12 mouse cellular contexts compared by ENCODE assay signal in the genomic region with DNA sequence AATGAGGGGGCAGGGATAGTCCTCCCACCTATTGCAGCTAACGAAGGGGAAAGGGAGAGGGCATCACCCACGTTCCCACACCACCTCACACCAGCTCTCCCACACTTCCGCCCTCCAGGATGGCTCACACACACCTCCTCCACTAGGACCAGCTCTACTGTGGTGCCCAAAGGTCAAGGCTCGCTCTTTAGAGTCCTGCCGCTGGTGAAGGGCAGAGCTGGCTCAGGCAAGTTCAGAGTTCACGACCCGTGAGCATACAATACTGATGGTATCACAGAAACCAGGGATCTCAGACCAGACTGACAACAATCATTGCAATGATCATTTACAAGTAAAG.
DNase-seq lines count a peak whose midpoint lies in the region; ATAC-seq and TF ChIP-seq lines count a peak whose summit lies in the region.
"Had no signal": no experiment of that assay in that cellular context is flagged by ENCODE, and none has a peak within 500 bp of the region (broad histone marks: within the 10 kb centered on the region; RNA-seq: fewer than 3 reads in every experiment).

No protein-coding gene starts in this region.

- TF ChIP-seq CTCF in stomach, postnatal 0 days (IDR thresholded peaks at IDR 0.05; ENCODE audit: low read depth): no peak
- no peak for TF ChIP-seq CTCF in liver, embryonic 14.5 days (IDR thresholded peaks at IDR 0.05; ENCODE audit: low read depth)

- 0 out of 2 replicates have a peak, but pooled peaks have one; percentile 33 for ATAC-seq in heart, embryonic 12.5 days (ENCODE audit: insufficient number of reproducible peaks, low FRiP score)
- 0 out of 2 replicates have a peak, but pooled peaks have one; percentile 14 for ATAC-seq in stomach, embryonic 14.5 days (ENCODE audit: insufficient number of reproducible peaks, insufficient read depth, low FRiP score, low read depth)
- no peak for ATAC-seq in stomach, postnatal 0 days (ENCODE audit: low FRiP score, low TSS enrichment)
- ATAC-seq in liver, embryonic 14.5 days (ENCODE audit: insufficient read depth): 0 out of 2 replicates have a peak, but pooled peaks have one; percentile 33
- ATAC-seq in erythroblast, adult 5-6 weeks (replicated peaks; ENCODE audit: low FRiP score, poor library complexity, severe bottlenecking): no peak
- ATAC-seq: Patski had no signal

- peak overlapping the region; percentile 35 for H3K4me2 ChIP-seq in heart, embryonic 12.5 days
- H3K4me2 ChIP-seq in stomach, embryonic 14.5 days (replicated peaks; ENCODE audit: low read depth, low read length): no peak overlapping the region
- no peak overlapping the region for H3K4me2 ChIP-seq in stomach, postnatal 0 days (replicated peaks; ENCODE audit: low read depth)
- no peak overlapping the region for H3K4me2 ChIP-seq in liver, embryonic 14.5 days (ENCODE audit: low read depth)

- H3K9ac ChIP-seq in heart, embryonic 12.5 days: peak overlapping the region; percentile 31; the same call in 1 of the 2 replicates
- H3K9ac ChIP-seq in stomach, embryonic 14.5 days (replicated peaks; ENCODE audit: low read depth, low read length): no peak overlapping the region
- no peak overlapping the region for H3K9ac ChIP-seq in stomach, postnatal 0 days (ENCODE audit: low read length)
- H3K9ac ChIP-seq in liver, embryonic 14.5 days (replicated peaks): no peak overlapping the region

- H3K27me3 ChIP-seq in heart, embryonic 12.5 days (replicated peaks): no peaks in the 10 kb centered on the region
- no peaks in the 10 kb centered on the region for H3K27me3 ChIP-seq in stomach, embryonic 14.5 days (ENCODE audit: control insufficient read depth, insufficient read depth, low read length)
- H3K27me3 ChIP-seq in stomach, postnatal 0 days (ENCODE audit: control insufficient read depth, insufficient read depth, low read length): no peaks in the 10 kb centered on the region
- no peaks in the 10 kb centered on the region for H3K27me3 ChIP-seq in liver, embryonic 14.5 days (ENCODE audit: control insufficient read depth, insufficient read depth, low read length)
- H3K27me3 ChIP-seq: megakaryocyte, embryonic 14.5 days; Patski had no signal

- H3K4me3 ChIP-seq in heart, embryonic 12.5 days: no peak overlapping the region
- H3K4me3 ChIP-seq in stomach, embryonic 14.5 days (ENCODE audit: low read depth, low read length): no peak overlapping the region
- H3K4me3 ChIP-seq in stomach, postnatal 0 days (ENCODE audit: low read depth, low read length): no peak overlapping the region
- no peak overlapping the region for H3K4me3 ChIP-seq in liver, embryonic 14.5 days (ENCODE audit: insufficient read depth in 1 of 2, low read depth in 2 of 2, low read length in 2 of 2)
- H3K4me3 ChIP-seq: megakaryocyte, embryonic 14.5 days had no signal

- no peaks in the 10 kb centered on the region for H3K36me3 ChIP-seq in heart, embryonic 12.5 days
- H3K36me3 ChIP-seq in stomach, embryonic 14.5 days (ENCODE audit: control insufficient read depth, insufficient read depth, low read length): no peaks in the 10 kb centered on the region
- H3K36me3 ChIP-seq in stomach, postnatal 0 days (ENCODE audit: control insufficient read depth, insufficient read depth, low read length): no peaks in the 10 kb centered on the region; the same call in 1 of the 2 replicates
- no peaks in the 10 kb centered on the region for H3K36me3 ChIP-seq in liver, embryonic 14.5 days (replicated peaks; ENCODE audit: control insufficient read depth, insufficient read depth, low read depth)

- 0 out of 2 replicates have a peak overlapping the region, but pooled peaks have one; percentile 41 for H3K27ac ChIP-seq in heart, embryonic 12.5 days (ENCODE audit: poor library complexity, severe bottlenecking)
- no peak overlapping the region for H3K27ac ChIP-seq in stomach, embryonic 14.5 days (ENCODE audit: low read length)
- no peak overlapping the region for H3K27ac ChIP-seq in stomach, postnatal 0 days (replicated peaks)
- H3K27ac ChIP-seq in liver, embryonic 14.5 days: no peak overlapping the region

- H3K4me1 ChIP-seq in heart, embryonic 12.5 days (replicated peaks): peaks cover 42% of the 10 kb centered on the region
- no peaks in the 10 kb centered on the region for H3K4me1 ChIP-seq in stomach, embryonic 14.5 days (ENCODE audit: control insufficient read depth, insufficient read depth, low read length)
- H3K4me1 ChIP-seq in stomach, postnatal 0 days (replicated peaks; ENCODE audit: control insufficient read depth, insufficient read depth): no peaks in the 10 kb centered on the region
- no peaks in the 10 kb centered on the region for H3K4me1 ChIP-seq in liver, embryonic 14.5 days (replicated peaks; ENCODE audit: control insufficient read depth in 2 of 2, insufficient read depth in 2 of 2, low read length in 1 of 2)
- H3K4me1 ChIP-seq: megakaryocyte, embryonic 14.5 days had no signal

- no peaks in the 10 kb centered on the region for H3K9me3 ChIP-seq in heart, embryonic 12.5 days (replicated peaks)
- no peaks in the 10 kb centered on the region for H3K9me3 ChIP-seq in stomach, embryonic 14.5 days (ENCODE audit: control insufficient read depth, low read depth, low read length)
- H3K9me3 ChIP-seq in stomach, postnatal 0 days (ENCODE audit: control insufficient read depth, low read length): no peaks in the 10 kb centered on the region
- no peaks in the 10 kb centered on the region for H3K9me3 ChIP-seq in liver, embryonic 14.5 days (ENCODE audit: control insufficient read depth, low read length)
- H3K9me3 ChIP-seq: megakaryocyte, embryonic 14.5 days had no signal

- 52% methylated on average over 7 of the region's 7 CpGs for WGBS in heart, embryonic 12.5 days
- 63% methylated on average over 7 of the region's 7 CpGs for WGBS in stomach, embryonic 14.5 days
- WGBS in stomach, postnatal 0 days: 62% methylated on average over 7 of the region's 7 CpGs
- 61% methylated on average over 7 of the region's 7 CpGs for WGBS in liver, embryonic 14.5 days (ENCODE audit: insufficient replicate concordance)

- DNase-seq in heart, postnatal 4 days: no peak
- no peak for DNase-seq in stomach, postnatal 0 days (ENCODE audit: low spot score)
- DNase-seq in liver, embryonic 14.5 days (ENCODE audit: low read depth in 3 of 3, low spot score in 3 of 3): no peak
- no peak for DNase-seq in testis, postnatal 14 days (ENCODE audit: low spot score)
- DNase-seq in urinary bladder, adult 2 months (ENCODE audit: low spot score): no peak
- DNase-seq: cerebellum, adult 11 months; gastrocnemius, postnatal 25 days had no signal

- no peak for TF ChIP-seq EP300 in stomach, postnatal 0 days (optimal IDR thresholded peaks at IDR 0.05)
- TF ChIP-seq EP300 in liver, embryonic 14.5 days (IDR thresholded peaks at IDR 0.05; ENCODE audit: low read depth): no peak

Comparison
In these comparisons a context has a peak if more than half of its experiments do, and no peak if none do; other contexts are left out.
1. ATAC-seq: peak in heart, embryonic 12.5 days (single experiment), stomach, embryonic 14.5 days (single experiment) and liver, embryonic 14.5 days (single experiment); none in stomach, postnatal 0 days (single experiment) and erythroblast, adult 5-6 weeks (single experiment).